Mouse (Mus musculus) midbrain, embryonic 11.5 days (tissue): ENCODE results near the gene Gm30191. TPM values are rescaled to one million over a fixed set of nuclear protein-coding genes. Genes with fewer than 3 reads are reported as not detected.

Experiments
- polyA plus RNA-seq: library from polyadenylated mRNA; unstranded; fragments of >200 nt; fragmentation: Nextera tagmentation; extraction: Ambion mirVana; gene quantifications from 2 replicates; pipeline ENCODE4 v1.2.1, GENCODE M21; 2014

Gene Gm30191
- polyA plus RNA-seq, 1 experiment from 2014 or later, result 0.22 TPM

Other genes with a start within 250 kb of the Gm30191 start
- gene Dhdds, start 246.0 kb upstream of the Gm30191 start, polyA plus RNA-seq, result 38.9 and 42.4 TPM in 2 replicates
- gene Lin28a, start 228.1 kb upstream of the Gm30191 start, polyA plus RNA-seq, result 4.7 and 5.6 TPM in 2 replicates
- gene Zfp683, start 193.1 kb upstream of the Gm30191 start, polyA plus RNA-seq, result not detected in 2 replicates
- 0.89 and 0.98 TPM in 2 replicates for gene Crybg2, start 186.1 kb upstream of the Gm30191 start, polyA plus RNA-seq
- gene Cd52, start 151.9 kb upstream of the Gm30191 start, polyA plus RNA-seq, result 4.3 and 4.7 TPM in 2 replicates
- 3.0 and 4.7 TPM in 2 replicates for gene Ubxn11, start 144.4 kb upstream of the Gm30191 start, polyA plus RNA-seq
- 308 and 312 TPM in 2 replicates for gene Sh3bgrl3, start 118.1 kb upstream of the Gm30191 start, polyA plus RNA-seq
- 26.6 and 27.1 TPM in 2 replicates for gene Cep85, start 59.8 kb upstream of the Gm30191 start, polyA plus RNA-seq
- not detected in 2 replicates for gene Gm7534, start 43.9 kb upstream of the Gm30191 start, polyA plus RNA-seq
- not detected in 2 replicates for gene Catsper4, start 19.6 kb upstream of the Gm30191 start, polyA plus RNA-seq
- gene Cnksr1, start 8.5 kb upstream of the Gm30191 start, polyA plus RNA-seq, result 0.05 TPM in 1 of 2 replicates, not detected in the other
- gene E130218I03Rik, start 3.3 kb upstream of the Gm30191 start, polyA plus RNA-seq, result 0.37 TPM in 1 of 2 replicates, not detected in the other
- gene Zfp593, start 1.3 kb upstream of the Gm30191 start, polyA plus RNA-seq, result 16.8 and 17.0 TPM in 2 replicates
- gene Grrp1, start 7.2 kb downstream of the Gm30191 start, polyA plus RNA-seq, result 4.2 and 5.1 TPM in 2 replicates
- 24.5 and 28.8 TPM in 2 replicates for gene Pdik1l, start 41.0 kb downstream of the Gm30191 start, polyA plus RNA-seq
- gene Trim63, start 68.2 kb downstream of the Gm30191 start, polyA plus RNA-seq, result 0.11 TPM in 1 of 2 replicates, not detected in the other
- gene Slc30a2, start 96.2 kb downstream of the Gm30191 start, polyA plus RNA-seq, result not detected in 2 replicates
- gene Extl1, start 136.9 kb downstream of the Gm30191 start, polyA plus RNA-seq, result 0.06 and 0.11 TPM in 2 replicates
- gene Pafah2, start 149.4 kb downstream of the Gm30191 start, polyA plus RNA-seq, result 8.8 and 10.0 TPM in 2 replicates
- 4,454 and 4,703 TPM in 2 replicates for gene Stmn1, start 221.4 kb downstream of the Gm30191 start, polyA plus RNA-seq
- gene Paqr7, start 249.8 kb downstream of the Gm30191 start, polyA plus RNA-seq, result 1.3 and 1.4 TPM in 2 replicates